Mouse (Mus musculus): ENCODE results near the gene Gm42906.

- TF ChIP-seq POLR2A (IDR thresholded peaks at IDR 0.05; ENCODE audit: low read depth, low read length) (no peak), BHLHE40 (IDR thresholded peaks at IDR 0.05; ENCODE audit: low read depth, low read length) (peak; percentile 31; the same call in 1 of the 2 replicates), MYC (IDR thresholded peaks at IDR 0.05; ENCODE audit: low read depth, low read length) (no peak), EP300 (IDR thresholded peaks at IDR 0.05; ENCODE audit: low read length) (no peak), USF2 (conservative IDR thresholded peaks at IDR 0.05; ENCODE audit: low read depth, low read length) (no peak; the same call in 1 of the 2 replicates), CTCF (conservative IDR thresholded peaks at IDR 0.05 in 1 of 2, IDR thresholded peaks at IDR 0.05 in 1 of 2; ENCODE audit: low read depth in 2 of 2, low read length in 2 of 2) (peak in 1 of 2 experiments; percentile 32; a peak in 1 of 4 replicates)
These were observed 322.6 kb downstream of the Gm42906 start for GRCm38 (mm10) chr5:151105054-151105971.
